Mouse (Mus musculus) midbrain, embryonic 11.5 days (tissue): ENCODE results near the gene Mex3d. TPM values are rescaled to one million over a fixed set of nuclear protein-coding genes. Genes with fewer than 3 reads are reported as not detected.
"Not testable (repeated sequence)": the region's sequence is repeated elsewhere in the genome, so short reads cannot be mapped to it uniquely, and the experiment has no call there.

Source experiments
- ATAC-seq: fragments of 200-750 bp; cut with Nextera tagmentation; 2 replicates; pipeline ENCODE4 v1.8.0; 2017; ENCODE audit warnings: moderate TSS enrichment, moderate library complexity; ENCODE audit not compliant: low FRiP score
- DNase-seq: peaks from one replicate; pipeline ENCODE4 v3.0.0; 2015; ENCODE audit warnings: low spot score; ENCODE audit errors: missing footprints
- H3K27ac ChIP-seq: fragments of 300-500 bp; sonication (generic); 2 replicates; pipeline ENCODE4 v1.5.1; 2014; ENCODE audit warnings: low read depth, low read length
- H3K27me3 ChIP-seq: fragments of 300-500 bp; sonication (generic); 2 replicates; pipeline ENCODE4 v1.6.1; 2014; ENCODE audit warnings: mild to moderate bottlenecking, low read length, moderate library complexity, mixed read lengths; ENCODE audit not compliant: control insufficient read depth, insufficient read depth
- H3K36me3 ChIP-seq: fragments of 300-500 bp; sonication (generic); 2 replicates; pipeline ENCODE4 v1.6.1; 2014; ENCODE audit warnings: mild to moderate bottlenecking, low read length, moderate library complexity, mixed read lengths; ENCODE audit not compliant: control insufficient read depth, insufficient read depth
- H3K4me1 ChIP-seq: fragments of 300-500 bp; sonication (generic); 2 replicates; pipeline ENCODE4 v1.6.1; 2014; ENCODE audit warnings: low read length; ENCODE audit not compliant: control insufficient read depth, insufficient read depth
- H3K4me2 ChIP-seq: fragments of 300-500 bp; sonication (generic); 2 replicates; pipeline ENCODE4 v1.6.1; 2014; ENCODE audit warnings: mild to moderate bottlenecking, moderate library complexity
- H3K4me3 ChIP-seq: fragments of 300-500 bp; sonication (generic); 2 replicates; pipeline ENCODE4 v1.5.1; 2014; ENCODE audit warnings: low read depth, low read length
- H3K9ac ChIP-seq: fragments of 300-500 bp; sonication (generic); 2 replicates; pipeline ENCODE4 v1.6.1; 2014; ENCODE audit warnings: low read length
- H3K9me3 ChIP-seq: fragments of 300-500 bp; sonication (generic); 2 replicates; pipeline ENCODE4 v1.6.1; 2016; ENCODE audit warnings: low read length; ENCODE audit not compliant: control insufficient read depth
- WGBS: fragments of 180-500 bp; shearing (Covaris S2); extraction: QIAGEN DNeasy Blood & Tissue Kit; methylation state at CpG from one replicate; pipeline ENCODE4 v1.1.7; 2014; 5-methylcytosine and 5-hydroxymethylcytosine counted together
- polyA plus RNA-seq: library from polyadenylated mRNA; unstranded; fragments of >200 nt; fragmentation: Nextera tagmentation; extraction: Ambion mirVana; gene quantifications from 2 replicates; pipeline ENCODE4 v1.2.1, GENCODE M21; 2014

Gene Mex3d
- polyA plus RNA-seq, 1 experiment from 2014 or later: 11.8 TPM

- ATAC-seq, DNase-seq, H3K27ac ChIP-seq, H3K9ac ChIP-seq, H3K9me3 ChIP-seq, H3K4me2 ChIP-seq, H3K36me3 ChIP-seq, H3K4me3 ChIP-seq: not testable (repeated sequence)
- WGBS: 79% methylated on average over 5 of the region's 6 CpGs
- Histone ChIP-seq H3K4me1 (peaks cover 22% of the 10 kb centered on the region), H3K27me3 (peaks cover 97% of the 10 kb centered on the region)
These were observed 41.5 kb downstream of the Mex3d start for GRCm38 (mm10) chr10:80345929-80346328.

GRCm38 (mm10) chr10:80345122-80345521 is 42.3 kb downstream of the Mex3d start:
- H3K4me1 ChIP-seq: peaks cover 22% of the 10 kb centered on the region
- 1% methylated on average over 16 of the region's 16 CpGs for whole genome bisulfite sequencing

GRCm38 (mm10) chr10:80344131-80344661 is 43.3 kb downstream of the Mex3d start:
- Histone ChIP-seq H3K4me3 (no peak overlapping the region), H3K36me3 (no peaks in the 10 kb centered on the region), H3K27me3 (peaks cover 90% of the 10 kb centered on the region), H3K27ac (no peak overlapping the region), H3K4me1 (peaks cover 22% of the 10 kb centered on the region), H3K9me3 (no peaks in the 10 kb centered on the region), H3K4me2 (no peak overlapping the region), H3K9ac (no peak overlapping the region)
- no peak for ATAC-seq
- DNase-seq: no peak
- WGBS: 41% methylated on average over 9 of the region's 9 CpGs

More at GRCm38 (mm10) chr10:80345122-80345521, 42.3 kb downstream of the Mex3d start:
- Histone ChIP-seq H3K9me3 (no peaks in the 10 kb centered on the region), H3K27me3 (peaks cover 99% of the 10 kb centered on the region), H3K27ac (no peak overlapping the region), H3K36me3 (no peaks in the 10 kb centered on the region), H3K9ac (no peak overlapping the region), H3K4me2 (no peak overlapping the region), H3K4me3 (no peak overlapping the region)
- DNase-seq (no peak), ATAC-seq (no peak)

- no peak overlapping the region for H3K27ac ChIP-seq
- no peak for DNase-seq
- H3K4me2 ChIP-seq: peak overlapping the region; percentile 43
- H3K9me3 ChIP-seq: no peaks in the 10 kb centered on the region
- peak; percentile 19; the same call in 1 of the 2 replicates for ATAC-seq
- no peaks in the 10 kb centered on the region for H3K36me3 ChIP-seq
- peaks cover 19% of the 10 kb centered on the region for H3K4me1 ChIP-seq
- no peak overlapping the region for H3K9ac ChIP-seq
- H3K4me3 ChIP-seq: peak overlapping the region; percentile 28
- WGBS: 25% methylated on average over 13 of the region's 13 CpGs
- peaks cover 83% of the 10 kb centered on the region for H3K27me3 ChIP-seq
These were observed 44.0 kb downstream of the Mex3d start for GRCm38 (mm10) chr10:80343425-80343895.

GRCm38 (mm10) chr10:80342749-80343424 is 44.6 kb downstream of the Mex3d start:
- peak; percentile 68 for ATAC-seq
- Histone ChIP-seq H3K4me2 (peak overlapping the region; percentile 43), H3K4me1 (peaks cover 19% of the 10 kb centered on the region), H3K27ac (no peak overlapping the region), H3K27me3 (peaks cover 77% of the 10 kb centered on the region), H3K9ac (no peak overlapping the region), H3K9me3 (no peaks in the 10 kb centered on the region), H3K36me3 (no peaks in the 10 kb centered on the region), H3K4me3 (peak overlapping the region; percentile 28)
- WGBS: under 1% methylated on average over 30 of the region's 33 CpGs
- peak; percentile 96 for DNase-seq

GRCm38 (mm10) chr10:80342305-80342748 is 45.1 kb downstream of the Mex3d start:
- H3K27ac ChIP-seq: no peak overlapping the region
- H3K9me3 ChIP-seq: no peaks in the 10 kb centered on the region
- H3K4me2 ChIP-seq: peak overlapping the region; percentile 43
- H3K4me3 ChIP-seq: peak overlapping the region; percentile 28
- H3K27me3 ChIP-seq: peaks cover 71% of the 10 kb centered on the region
- no peak for DNase-seq
- H3K4me1 ChIP-seq: peaks cover 19% of the 10 kb centered on the region
- peak; percentile 34 for ATAC-seq
- no peak overlapping the region for H3K9ac ChIP-seq
- WGBS: 3% methylated on average over 26 of the region's 26 CpGs
- H3K36me3 ChIP-seq: no peaks in the 10 kb centered on the region

- no peak overlapping the region for H3K9ac ChIP-seq
- ATAC-seq (no peak; the same call in 1 of the 2 replicates), DNase-seq (peak; percentile 91)
- no peak overlapping the region for H3K27ac ChIP-seq
- no peak overlapping the region for H3K4me2 ChIP-seq
- WGBS: 1% methylated on average over 46 of the region's 47 CpGs
- no peaks in the 10 kb centered on the region for H3K9me3 ChIP-seq
- peaks cover 19% of the 10 kb centered on the region for H3K4me1 ChIP-seq
- no peaks in the 10 kb centered on the region for H3K36me3 ChIP-seq
- peak overlapping the region; percentile 28 for H3K4me3 ChIP-seq
- peaks cover 65% of the 10 kb centered on the region for H3K27me3 ChIP-seq
These were observed 45.8 kb downstream of the Mex3d start for GRCm38 (mm10) chr10:80341491-80342304.

GRCm38 (mm10) chr10:80341026-80341425 is 46.4 kb downstream of the Mex3d start:
- no peak overlapping the region for H3K4me2 ChIP-seq
- H3K27me3 ChIP-seq: peaks cover 59% of the 10 kb centered on the region
- no peak for ATAC-seq
- no peaks in the 10 kb centered on the region for H3K9me3 ChIP-seq
- peaks cover 19% of the 10 kb centered on the region for H3K4me1 ChIP-seq
- H3K9ac ChIP-seq: no peak overlapping the region
- no peak overlapping the region for H3K27ac ChIP-seq
- DNase-seq: peak; percentile 88
- WGBS: 10% methylated on average over 21 of the region's 21 CpGs
- no peak overlapping the region; the same call in 1 of the 2 replicates for H3K4me3 ChIP-seq
- no peaks in the 10 kb centered on the region for H3K36me3 ChIP-seq
